Mouse (Mus musculus): ENCODE results near the gene Znrd1as.
A peak's percentile ranks its signal among the peaks of the same experiment; 100 is the strongest.

Gene Znrd1as

GRCm38 (mm10) chr17:36997033-36997735 is 38.8 kb downstream of the Znrd1as start:
- peak; percentile 88 for DNase-seq

GRCm38 (mm10) chr17:36998477-36998876 is 40.1 kb downstream of the Znrd1as start:
- no peak for DNase-seq

DNA sequence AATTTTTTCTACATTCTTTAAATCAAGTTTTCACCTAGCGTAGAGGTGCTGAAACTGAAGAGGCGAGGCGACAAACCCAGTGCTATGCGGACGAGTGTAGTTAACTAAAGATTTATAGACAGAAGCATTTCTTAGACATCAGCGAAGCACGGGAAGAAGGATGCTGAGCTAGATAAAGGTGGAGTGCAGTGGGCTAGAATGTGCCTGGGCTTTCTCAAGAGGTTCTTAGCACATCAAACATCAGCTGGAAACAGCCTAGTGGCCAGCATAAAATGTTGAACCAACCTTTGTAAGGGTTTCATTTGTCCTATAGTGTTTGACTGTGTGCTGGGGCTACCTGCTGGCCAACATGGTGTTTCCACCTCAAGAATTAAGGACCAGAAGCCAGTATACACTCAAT is 42.5 kb downstream of the Znrd1as start, which contains the start of gene Zfp57:
TSS of gene Zfp57 (plus strand) at position 301 of the 400 bp plus-strand sequence.
- no peak for DNase-seq

- peak; percentile 43 for DNase-seq
Observed at GRCm38 (mm10) chr17:37002364-37003330, 44.3 kb downstream of the Znrd1as start.

DNA sequence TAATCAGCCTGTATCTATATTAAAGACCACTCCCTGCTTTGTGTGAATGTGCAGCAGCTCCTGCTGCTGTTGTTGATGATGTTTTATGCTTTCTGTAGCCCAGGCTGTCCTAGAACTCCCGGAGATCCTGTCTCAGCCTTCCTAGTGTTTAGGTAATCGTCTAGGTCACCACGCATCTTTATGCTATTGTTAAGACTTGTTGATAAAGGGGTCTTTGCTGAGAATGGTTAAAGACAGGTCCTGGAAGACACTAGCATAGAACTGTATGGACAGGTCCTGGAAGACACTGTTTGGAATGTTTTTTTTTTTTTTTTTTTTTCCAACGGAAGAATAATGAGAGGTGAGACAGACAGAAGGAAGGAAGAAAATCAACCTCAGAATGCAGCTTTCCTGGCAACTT is 45.0 kb downstream of the Znrd1as start:
- no peak for DNase-seq

DNA sequence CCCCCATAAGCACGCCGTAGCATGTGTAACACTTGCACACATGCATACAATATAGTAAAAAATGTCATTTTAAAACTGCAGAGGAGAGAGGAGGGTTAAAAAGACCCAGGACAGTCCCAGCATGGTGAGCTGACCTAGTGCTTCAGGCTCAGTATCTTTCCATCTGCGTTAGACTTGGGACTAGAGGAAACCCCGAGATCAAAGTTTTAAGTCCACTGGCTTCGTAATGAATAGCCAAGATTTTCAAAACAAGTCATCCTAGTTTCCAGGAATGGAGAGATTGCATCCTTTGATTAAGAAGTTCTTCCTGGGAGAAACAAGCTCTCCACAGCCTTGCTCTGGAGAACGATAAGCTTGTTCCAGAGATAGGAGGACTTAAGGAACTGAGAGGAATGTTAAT is 49.8 kb downstream of the Znrd1as start:
- DNase-seq: no peak

- no peak for DNase-seq
Observed at GRCm38 (mm10) chr17:37009460-37010042, 51.2 kb downstream of the Znrd1as start.

- DNase-seq: no peak
Observed at GRCm38 (mm10) chr17:37011719-37012118, 53.3 kb downstream of the Znrd1as start.

DNA sequence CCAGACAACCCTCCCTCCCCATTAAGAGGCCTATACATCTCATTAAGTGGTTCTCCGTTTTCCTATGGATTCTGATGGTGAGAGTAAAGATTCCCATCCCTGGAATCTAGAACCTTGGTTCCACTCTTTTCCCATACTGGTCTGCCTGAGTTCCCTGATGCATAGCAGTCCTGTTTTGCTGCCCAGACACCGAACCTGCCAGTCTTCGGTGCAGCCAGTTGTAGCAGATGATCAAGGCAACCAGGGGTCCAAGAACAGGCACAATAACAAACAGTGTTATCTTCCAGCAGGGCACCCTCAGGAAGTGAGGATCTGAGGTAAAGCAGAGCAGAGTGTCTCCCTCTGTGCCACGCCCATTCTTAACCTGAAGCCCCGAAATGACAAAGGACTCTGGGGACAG is 53.7 kb downstream of the Znrd1as start:
- DNase-seq: no peak

Measured in right cerebral cortex, postnatal 14 days (tissue).